Mouse (Mus musculus): ENCODE results near the gene Setd7. TPM values are rescaled to one million over a fixed set of nuclear protein-coding genes. Genes with fewer than 3 reads are reported as not detected.

Gene Setd7
- polyA plus RNA-seq, 1 experiment, result 62.8 TPM

- Histone ChIP-seq H3K27me3 (ENCODE audit: control insufficient read depth, insufficient read depth, low read length) (no peaks in the 10 kb centered on the region), H3K4me1 (replicated peaks; ENCODE audit: control insufficient read depth, insufficient read depth, low read length) (peaks cover 5% of the 10 kb centered on the region), H3K4me3 (ENCODE audit: control insufficient read depth, insufficient read depth, low read length) (no peak overlapping the region), H3K27ac (ENCODE audit: control insufficient read depth, insufficient read depth, low read length) (no peak overlapping the region), H3K36me3 (ENCODE audit: control insufficient read depth, insufficient read depth, low read length) (peaks cover 82% of the 10 kb centered on the region)
- no peak for DNase-seq
- 96% methylated on average over 14 of the region's 14 CpGs for WGBS
- TF ChIP-seq CTCF (IDR thresholded peaks at IDR 0.05; ENCODE audit: borderline replicate concordance, control insufficient read depth, extremely low read depth, insufficient read depth, low read length, poor library complexity) (no peak), POLR2A (IDR thresholded peaks at IDR 0.05; ENCODE audit: control insufficient read depth, extremely low read depth, insufficient read depth, low read length, poor library complexity) (no peak)
Observed at GRCm38 (mm10) chr3:51521262-51521661, 39.4 kb downstream of the Setd7 start.

- WGBS, result 56% methylated on average over 8 of the region's 8 CpGs
- Histone ChIP-seq H3K27me3 (ENCODE audit: control insufficient read depth, insufficient read depth, low read length) (no peaks in the 10 kb centered on the region), H3K27ac (ENCODE audit: control insufficient read depth, insufficient read depth, low read length) (no peak overlapping the region), H3K36me3 (ENCODE audit: control insufficient read depth, insufficient read depth, low read length) (peaks cover 61% of the 10 kb centered on the region), H3K4me3 (ENCODE audit: control insufficient read depth, insufficient read depth, low read length) (no peak overlapping the region), H3K4me1 (replicated peaks; ENCODE audit: control insufficient read depth, insufficient read depth, low read length) (peaks cover 5% of the 10 kb centered on the region)
- DNase-seq, result no peak
- TF ChIP-seq POLR2A (IDR thresholded peaks at IDR 0.05; ENCODE audit: control insufficient read depth, extremely low read depth, insufficient read depth, low read length, poor library complexity) (no peak), CTCF (IDR thresholded peaks at IDR 0.05; ENCODE audit: borderline replicate concordance, control insufficient read depth, extremely low read depth, insufficient read depth, low read length, poor library complexity) (no peak)
Observed at GRCm38 (mm10) chr3:51518763-51519121, 41.9 kb downstream of the Setd7 start.

- no peak for TF ChIP-seq CTCF (IDR thresholded peaks at IDR 0.05; ENCODE audit: borderline replicate concordance, control insufficient read depth, extremely low read depth, insufficient read depth, low read length, poor library complexity)
- no peak for TF ChIP-seq POLR2A (IDR thresholded peaks at IDR 0.05; ENCODE audit: control insufficient read depth, extremely low read depth, insufficient read depth, low read length, poor library complexity)
- H3K27me3 ChIP-seq (ENCODE audit: control insufficient read depth, insufficient read depth, low read length), result no peaks in the 10 kb centered on the region
- peaks cover 5% of the 10 kb centered on the region for H3K4me1 ChIP-seq (replicated peaks; ENCODE audit: control insufficient read depth, insufficient read depth, low read length)
- peaks cover 55% of the 10 kb centered on the region for H3K36me3 ChIP-seq (ENCODE audit: control insufficient read depth, insufficient read depth, low read length)
- no peak overlapping the region for H3K27ac ChIP-seq (ENCODE audit: control insufficient read depth, insufficient read depth, low read length)
- 61% methylated on average over 12 of the region's 12 CpGs for whole genome bisulfite sequencing
- DNase-seq, result no peak
- no peak overlapping the region for H3K4me3 ChIP-seq (ENCODE audit: control insufficient read depth, insufficient read depth, low read length)
Observed at GRCm38 (mm10) chr3:51517878-51518762, 42.6 kb downstream of the Setd7 start.

GRCm38 (mm10) chr3:51517467-51517866, 43.2 kb downstream of the Setd7 start:
- H3K27ac ChIP-seq (ENCODE audit: control insufficient read depth, insufficient read depth, low read length), result no peak overlapping the region
- TF ChIP-seq POLR2A (IDR thresholded peaks at IDR 0.05; ENCODE audit: control insufficient read depth, extremely low read depth, insufficient read depth, low read length, poor library complexity), result no peak
- TF ChIP-seq CTCF (IDR thresholded peaks at IDR 0.05; ENCODE audit: borderline replicate concordance, control insufficient read depth, extremely low read depth, insufficient read depth, low read length, poor library complexity), result no peak
- no peaks in the 10 kb centered on the region for H3K27me3 ChIP-seq (ENCODE audit: control insufficient read depth, insufficient read depth, low read length)
- H3K4me1 ChIP-seq (replicated peaks; ENCODE audit: control insufficient read depth, insufficient read depth, low read length), result peaks cover 5% of the 10 kb centered on the region
- no peak for DNase-seq
- peaks cover 48% of the 10 kb centered on the region for H3K36me3 ChIP-seq (ENCODE audit: control insufficient read depth, insufficient read depth, low read length)
- 98% methylated on average over 4 of the region's 4 CpGs for WGBS
- H3K4me3 ChIP-seq (ENCODE audit: control insufficient read depth, insufficient read depth, low read length), result no peak overlapping the region

GRCm38 (mm10) chr3:51511983-51512382, 48.7 kb downstream of the Setd7 start:
- Histone ChIP-seq H3K27me3 (ENCODE audit: control insufficient read depth, insufficient read depth, low read length) (no peaks in the 10 kb centered on the region), H3K4me1 (replicated peaks; ENCODE audit: control insufficient read depth, insufficient read depth, low read length) (no peaks in the 10 kb centered on the region), H3K27ac (ENCODE audit: control insufficient read depth, insufficient read depth, low read length) (no peak overlapping the region), H3K4me3 (ENCODE audit: control insufficient read depth, insufficient read depth, low read length) (no peak overlapping the region), H3K36me3 (ENCODE audit: control insufficient read depth, insufficient read depth, low read length) (peaks cover 8% of the 10 kb centered on the region)
- no peak for DNase-seq
- TF ChIP-seq POLR2A (IDR thresholded peaks at IDR 0.05; ENCODE audit: control insufficient read depth, extremely low read depth, insufficient read depth, low read length, poor library complexity), result no peak
- TF ChIP-seq CTCF (IDR thresholded peaks at IDR 0.05; ENCODE audit: borderline replicate concordance, control insufficient read depth, extremely low read depth, insufficient read depth, low read length, poor library complexity), result no peak
- WGBS, result 92% methylated on average over 5 of the region's 5 CpGs

- H3K4me1 ChIP-seq (replicated peaks; ENCODE audit: control insufficient read depth, insufficient read depth, low read length), result no peaks in the 10 kb centered on the region
- WGBS, result 11% methylated on average over 8 of the region's 8 CpGs
- TF ChIP-seq CTCF (IDR thresholded peaks at IDR 0.05; ENCODE audit: borderline replicate concordance, control insufficient read depth, extremely low read depth, insufficient read depth, low read length, poor library complexity), result peak; percentile 26; the same call in 1 of the 2 replicates
- no peak for TF ChIP-seq POLR2A (IDR thresholded peaks at IDR 0.05; ENCODE audit: control insufficient read depth, extremely low read depth, insufficient read depth, low read length, poor library complexity)
- no peaks in the 10 kb centered on the region for H3K27me3 ChIP-seq (ENCODE audit: control insufficient read depth, insufficient read depth, low read length)
- no peak overlapping the region for H3K27ac ChIP-seq (ENCODE audit: control insufficient read depth, insufficient read depth, low read length)
- peak overlapping the region; percentile 19; the same call in 1 of the 2 replicates for H3K4me3 ChIP-seq (ENCODE audit: control insufficient read depth, insufficient read depth, low read length)
- peak; percentile 82 for DNase-seq
- H3K36me3 ChIP-seq (ENCODE audit: control insufficient read depth, insufficient read depth, low read length), result peaks cover under 1% of the 10 kb centered on the region; the same call in 1 of the 2 replicates
Observed at GRCm38 (mm10) chr3:51510903-51511302, 49.8 kb downstream of the Setd7 start.

Measured in thymus, adult 2 months (tissue).